Comparison of ENCODE assay signal across 8 mouse cellular contexts in genomic region chr5:125134795-125135468, GRCm38 (mm10). TPM values are rescaled to one million over a fixed set of nuclear protein-coding genes. Genes with fewer than 3 reads are reported as not detected.
A peak's percentile ranks its signal among the peaks of the same experiment; 100 is the strongest.
DNase-seq lines count a peak whose midpoint lies in the region; ATAC-seq and TF ChIP-seq lines count a peak whose summit lies in the region.

No protein-coding gene starts in this region.

- no peak; the same call in 1 of the 2 replicates for TF ChIP-seq CTCF in stomach, postnatal 0 days (IDR thresholded peaks at IDR 0.05; ENCODE audit: low read depth)

- TF ChIP-seq EP300 in stomach, postnatal 0 days (optimal IDR thresholded peaks at IDR 0.05): no peak

- peak; percentile 92 for DNase-seq in 3134 (ENCODE audit: extremely low read depth, insufficient read length, low spot score)
- peak; percentile 57 for DNase-seq in adrenal gland, postnatal 25 days
- DNase-seq in frontal cortex, adult 2 months (ENCODE audit: extremely low spot score in 1 of 2, low spot score in 1 of 2): peak; percentile 64 to 74
- peak; percentile 64 to 79 for DNase-seq in left cerebral cortex, postnatal 14 days (ENCODE audit: low spot score in 2 of 2)
- peak; percentile 91 for DNase-seq in midbrain, embryonic 10.5 days (ENCODE audit: low spot score)
- peak; percentile 86 for DNase-seq in stomach, postnatal 0 days (ENCODE audit: low spot score)
- DNase-seq in spleen, postnatal 10 days (ENCODE audit: low spot score in 2 of 2): no peak

- no peak overlapping the region for H3K4me3 ChIP-seq in hindbrain, embryonic 16.5 days (ENCODE audit: low read length)
- peak overlapping the region; percentile 31; the same call in 1 of the 2 replicates for H3K4me3 ChIP-seq in midbrain, embryonic 10.5 days
- no peak overlapping the region for H3K4me3 ChIP-seq in stomach, postnatal 0 days (ENCODE audit: low read depth, low read length)

- no peaks in the 10 kb centered on the region for H3K9me3 ChIP-seq in hindbrain, embryonic 16.5 days (ENCODE audit: control insufficient read depth, low read length)
- no peaks in the 10 kb centered on the region for H3K9me3 ChIP-seq in midbrain, embryonic 10.5 days (replicated peaks)
- H3K9me3 ChIP-seq in stomach, postnatal 0 days (ENCODE audit: control insufficient read depth, low read length): no peaks in the 10 kb centered on the region

- peak overlapping the region; percentile 35 for H3K9ac ChIP-seq in hindbrain, embryonic 16.5 days (ENCODE audit: low read depth, low read length)
- peak overlapping the region; percentile 23; the same call in 1 of the 2 replicates for H3K9ac ChIP-seq in stomach, postnatal 0 days (ENCODE audit: low read length)

- H3K4me1 ChIP-seq in hindbrain, embryonic 16.5 days (ENCODE audit: control insufficient read depth, insufficient read depth, low read depth, low read length): peaks cover 81% of the 10 kb centered on the region
- peaks cover 97% of the 10 kb centered on the region for H3K4me1 ChIP-seq in midbrain, embryonic 10.5 days
- H3K4me1 ChIP-seq in stomach, postnatal 0 days (replicated peaks; ENCODE audit: control insufficient read depth, insufficient read depth): peaks cover 17% of the 10 kb centered on the region

- no peaks in the 10 kb centered on the region for H3K36me3 ChIP-seq in hindbrain, embryonic 16.5 days (ENCODE audit: control insufficient read depth, insufficient read depth, low read length)
- 0 out of 2 replicates have a peak, but pooled peaks cover 2% of the 10 kb centered on the region for H3K36me3 ChIP-seq in midbrain, embryonic 10.5 days
- H3K36me3 ChIP-seq in stomach, postnatal 0 days (ENCODE audit: control insufficient read depth, insufficient read depth, low read length): no peaks in the 10 kb centered on the region

- no peaks in the 10 kb centered on the region for H3K27me3 ChIP-seq in hindbrain, embryonic 16.5 days (replicated peaks; ENCODE audit: control insufficient read depth, insufficient read depth, low read length)
- no peaks in the 10 kb centered on the region for H3K27me3 ChIP-seq in midbrain, embryonic 10.5 days (ENCODE audit: low read depth, poor library complexity, severe bottlenecking)
- no peaks in the 10 kb centered on the region for H3K27me3 ChIP-seq in stomach, postnatal 0 days (ENCODE audit: control insufficient read depth, insufficient read depth, low read length)

- no peak overlapping the region for H3K4me2 ChIP-seq in hindbrain, embryonic 16.5 days (ENCODE audit: low read length)
- no peak overlapping the region; the same call in 1 of the 2 replicates for H3K4me2 ChIP-seq in stomach, postnatal 0 days (replicated peaks; ENCODE audit: low read depth)

- 9% methylated on average over 11 of the region's 11 CpGs for WGBS in hindbrain, embryonic 16.5 days
- 10% methylated on average over 11 of the region's 11 CpGs for WGBS in midbrain, embryonic 10.5 days
- WGBS in stomach, postnatal 0 days: 22% methylated on average over 11 of the region's 11 CpGs

- H3K27ac ChIP-seq in hindbrain, embryonic 16.5 days (ENCODE audit: low read depth, low read length): peak overlapping the region; percentile 88
- peak overlapping the region; percentile 95 for H3K27ac ChIP-seq in midbrain, embryonic 10.5 days (replicated peaks)
- H3K27ac ChIP-seq in stomach, postnatal 0 days (replicated peaks): peak overlapping the region; percentile 80

- intact Hi-C loops in left cerebral cortex, postnatal 14 days (cut with DNase I): no loop called here

- peak; percentile 82 for ATAC-seq in hindbrain, embryonic 16.5 days
- ATAC-seq in stomach, postnatal 0 days (ENCODE audit: low FRiP score, low TSS enrichment): peak; percentile 90

RNA-seq across cellular contexts. Expression of gene Ncor2, which starts 44.1 kb away (rescaled TPM):
- 316 and 358 TPM in 2 replicates for total RNA-seq in adrenal gland, postnatal 25 days (2021)
- 115 and 145 TPM in 2 replicates for polyA plus RNA-seq in frontal cortex, adult 2 months (2012; rRNA removed)
- 23.3 and 26.2 TPM in 2 replicates for polyA plus RNA-seq in hindbrain, embryonic 16.5 days (2015; fragmentation: Nextera tagmentation; extraction: Ambion mirVana)
- 100 to 1,000 TPM; 171 to 175 TPM for total RNA-seq in left cerebral cortex, postnatal 14 days (2021)
- polyA plus RNA-seq in midbrain, embryonic 10.5 days (2016; fragmentation: Nextera tagmentation; extraction: Ambion mirVana): 16.2 and 19.1 TPM in 2 replicates
- 11.1 and 12.1 TPM in 2 replicates for polyA plus RNA-seq in stomach, postnatal 0 days (2015; fragmentation: Nextera tagmentation; extraction: Ambion mirVana)

Comparison
In these comparisons a context has a peak if more than half of its experiments do, and no peak if none do; other contexts are left out.
1. DNase-seq: peak in 3134 (single experiment), adrenal gland, postnatal 25 days (single experiment), frontal cortex, adult 2 months (2 of 2), left cerebral cortex, postnatal 14 days (2 of 2), midbrain, embryonic 10.5 days (single experiment) and stomach, postnatal 0 days (single experiment); none in spleen, postnatal 10 days (0 of 2).
2. Peak in every context shown above with its lines, with median percentiles within 50 percentile points of each other: H3K27ac ChIP-seq.